Mouse (Mus musculus) thymus, postnatal 10 days (tissue): ENCODE measurements around the gene Usp3.

Source experiments
- DNase-seq, 2 experiments: peaks; one replicate each; pipeline ENCODE4 v3.0.0; 2021; ENCODE audit warnings: low spot score in 2 of 2

The Usp3 gene

DNA sequence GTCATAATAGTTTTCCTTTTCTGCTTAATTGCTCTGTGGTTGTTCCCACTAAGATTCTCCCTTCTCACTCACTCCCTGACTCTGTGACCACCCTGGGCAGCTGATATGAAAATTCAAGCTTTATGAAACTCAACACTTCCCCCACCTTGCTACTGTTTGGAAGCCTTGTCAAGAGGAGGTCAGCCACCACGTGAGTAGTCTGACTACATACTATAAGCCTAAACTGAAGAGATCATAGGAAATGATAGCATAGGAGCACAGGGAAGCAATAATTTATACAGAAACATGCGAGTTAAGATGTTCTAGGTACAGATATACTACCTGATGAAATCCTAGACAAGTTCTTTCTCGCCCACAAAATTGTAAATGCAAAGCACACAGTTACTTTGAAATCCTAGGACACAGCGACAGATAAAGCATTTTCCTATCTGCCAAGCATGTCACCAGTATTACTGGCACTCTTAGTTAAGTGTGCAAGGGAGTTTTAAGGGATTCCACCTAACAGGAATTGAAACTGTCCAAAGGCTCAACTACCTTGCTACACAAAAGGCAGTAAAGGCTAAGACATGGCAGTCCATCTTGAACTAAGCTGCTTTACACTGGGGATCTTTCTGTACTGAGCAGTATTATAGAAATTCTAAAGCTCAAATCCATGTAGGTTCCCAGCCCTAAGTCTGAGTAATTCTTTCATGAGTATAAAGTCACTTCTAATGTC is 20.8 kb downstream of the Usp3 start:
- no peak for DNase-seq

- DNase-seq = no peak
Observed at GRCm38 (mm10) chr9:66562215-66562614, 30.7 kb downstream of the Usp3 start.

DNA sequence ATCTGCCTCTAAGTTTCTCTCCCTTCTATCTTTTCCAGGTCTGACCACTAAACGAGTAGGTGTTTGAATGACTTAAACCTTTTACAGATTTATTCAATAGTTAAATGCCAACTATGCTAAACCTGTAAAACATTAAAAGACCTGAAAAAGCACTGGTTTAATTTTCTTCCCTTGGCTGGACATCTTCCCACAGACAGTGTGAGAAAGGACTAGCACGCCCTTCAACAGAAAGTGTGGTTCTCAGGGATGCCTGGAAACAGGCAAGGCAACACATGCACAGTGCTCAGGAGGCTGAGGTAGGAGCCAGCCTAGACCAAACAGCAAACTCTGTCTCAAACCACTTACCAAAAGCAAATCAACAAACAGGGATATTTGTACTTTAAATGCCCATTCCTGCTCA is 31.4 kb downstream of the Usp3 start:
- no peak for DNase-seq

- DNase-seq = peak; percentile 23 to 32
Observed at GRCm38 (mm10) chr9:66560728-66561127, 32.2 kb downstream of the Usp3 start.

DNA sequence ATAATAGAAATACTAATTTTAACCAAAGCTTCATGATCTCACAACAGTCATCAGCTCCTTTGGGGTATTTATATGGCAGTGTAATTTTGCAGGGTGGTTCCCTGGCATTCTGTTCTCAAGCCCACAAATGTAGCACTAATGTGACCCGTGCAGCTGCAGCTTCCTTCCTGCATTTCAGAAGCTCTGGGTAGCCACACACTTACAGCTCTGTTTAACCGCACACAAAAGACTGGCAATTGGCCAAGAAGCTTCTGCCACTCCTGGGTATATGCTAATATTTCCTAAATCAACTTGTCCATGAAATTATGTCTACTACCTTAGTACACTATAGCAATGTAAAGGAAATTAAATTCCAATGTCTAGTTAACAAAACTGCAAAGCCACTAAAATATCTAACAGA is 32.6 kb downstream of the Usp3 start:
- DNase-seq = peak; percentile 65 to 70

DNA sequence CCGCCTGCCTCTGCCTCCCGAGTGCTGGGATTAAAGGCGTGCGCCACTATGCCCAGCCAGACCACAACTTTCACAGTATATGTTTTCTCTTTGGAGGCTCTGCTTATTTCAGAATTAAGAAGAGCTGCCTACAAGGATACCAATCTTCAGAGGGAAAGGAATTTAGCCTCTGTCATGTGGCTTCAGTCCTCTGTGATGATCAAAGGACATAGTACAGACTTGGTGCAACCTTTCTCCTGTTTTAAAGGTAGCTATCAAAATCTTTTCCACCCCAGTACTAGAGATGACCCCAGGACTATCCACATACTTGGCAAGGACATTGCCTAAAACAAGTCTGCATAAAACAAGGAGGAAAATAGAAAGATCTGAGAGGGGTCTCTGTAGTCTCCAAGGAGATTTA is 34.0 kb downstream of the Usp3 start:
- no peak for DNase-seq

- no peak for DNase-seq
Observed at GRCm38 (mm10) chr9:66542785-66543184, 50.2 kb downstream of the Usp3 start.

DNA sequence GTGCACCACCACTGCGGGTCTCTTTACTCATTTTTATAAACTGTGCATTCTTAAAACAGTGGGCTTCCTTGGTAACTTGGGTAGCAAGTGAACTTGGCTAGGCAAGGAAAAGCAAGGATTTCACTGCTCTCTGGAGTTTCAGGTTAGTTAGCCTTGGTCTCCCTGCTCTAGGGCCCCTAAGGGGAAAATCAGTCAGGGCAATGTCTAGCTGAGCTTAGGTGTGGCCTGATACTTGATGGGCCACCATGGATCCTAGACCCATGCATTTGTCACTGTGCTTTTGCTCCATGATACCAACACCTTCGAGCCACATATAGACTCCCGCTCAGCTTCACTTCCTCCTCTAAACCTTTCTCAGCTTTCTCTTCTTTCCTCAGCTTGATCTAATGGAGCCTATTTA is 71.3 kb downstream of the Usp3 start:
- DNase-seq = no peak

- DNase-seq = no peak
Observed at GRCm38 (mm10) chr9:66520299-66520698, 72.6 kb downstream of the Usp3 start.

DNA sequence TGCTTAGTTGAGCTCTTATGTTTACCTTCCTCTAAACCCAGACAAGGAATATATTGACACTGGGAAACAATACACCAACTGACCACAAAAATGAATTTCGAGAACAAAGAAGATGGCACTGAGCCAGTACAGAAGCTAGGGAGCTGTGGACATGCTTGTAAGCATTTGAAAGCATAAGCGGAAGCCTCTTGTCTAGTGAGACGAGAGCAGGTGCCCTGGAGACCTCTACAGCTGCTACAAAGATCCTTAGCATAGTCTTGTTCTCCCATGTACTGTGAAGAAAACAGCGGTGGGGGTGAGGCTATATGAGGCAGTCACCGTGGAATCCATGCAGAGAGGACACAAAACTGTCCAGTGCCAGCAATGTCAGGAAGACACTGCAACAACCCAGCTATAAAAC is 74.0 kb downstream of the Usp3 start:
- DNase-seq = no peak

- DNase-seq = no peak
Observed at GRCm38 (mm10) chr9:66518251-66518650, 74.7 kb downstream of the Usp3 start.

DNA sequence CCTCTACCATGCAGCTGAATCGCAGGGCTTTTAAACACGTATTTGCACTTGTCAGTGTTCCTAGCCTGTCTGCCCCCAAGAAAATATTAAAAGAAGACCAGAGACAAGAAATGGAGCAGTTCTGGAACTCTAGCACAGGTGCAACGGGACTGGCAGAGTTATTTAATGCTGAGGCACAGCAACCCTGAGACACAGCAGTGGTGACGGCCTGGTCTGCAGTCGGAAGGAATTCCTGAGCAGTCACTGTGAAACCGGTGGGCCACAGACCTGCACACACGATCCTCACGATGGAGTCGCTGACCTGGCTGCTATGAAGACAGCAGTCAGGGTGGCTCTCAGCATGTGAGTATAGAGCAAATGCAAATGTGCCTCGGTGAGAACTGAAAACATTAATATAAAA is 75.2 kb downstream of the Usp3 start:
- no peak for DNase-seq

GRCm38 (mm10) chr9:66516296-66516940 is 76.5 kb downstream of the Usp3 start:
- no peak for DNase-seq

GRCm38 (mm10) chr9:66515680-66516210 is 77.2 kb downstream of the Usp3 start:
- no peak for DNase-seq

- no peak for DNase-seq
Observed at GRCm38 (mm10) chr9:66515115-66515514, 77.8 kb downstream of the Usp3 start.

DNA sequence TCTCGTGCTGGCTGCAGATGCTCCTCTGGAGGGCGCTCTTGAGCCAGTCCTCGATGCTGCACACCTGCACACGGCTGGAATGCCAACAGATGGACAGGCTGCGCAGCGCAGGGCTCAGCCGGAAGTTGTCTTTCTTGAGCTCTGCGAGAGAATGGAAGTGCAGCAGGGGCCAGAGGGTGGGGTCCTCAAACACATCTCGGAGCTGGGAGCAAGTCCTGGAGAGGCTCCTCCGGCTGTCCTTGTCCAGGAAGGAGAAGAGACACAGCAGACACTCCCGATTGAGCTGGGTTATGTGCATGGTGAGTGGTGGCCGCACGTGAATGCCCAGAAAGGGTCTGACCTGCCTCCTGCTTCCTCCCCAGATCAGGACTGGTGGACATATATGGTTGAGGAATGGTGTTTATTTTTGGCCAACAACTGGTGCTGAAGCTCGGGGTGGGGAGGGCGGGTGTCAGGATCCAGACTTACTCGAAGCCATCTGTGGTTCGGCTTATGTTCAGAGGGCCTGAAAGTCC is 78.6 kb downstream of the Usp3 start, which contains the start of gene Fbxl22:
Gene Fbxl22, minus strand, starts transcription at position 338 of the 515 bp plus-strand sequence.
- peak; percentile 28 to 61 for DNase-seq

DNA sequence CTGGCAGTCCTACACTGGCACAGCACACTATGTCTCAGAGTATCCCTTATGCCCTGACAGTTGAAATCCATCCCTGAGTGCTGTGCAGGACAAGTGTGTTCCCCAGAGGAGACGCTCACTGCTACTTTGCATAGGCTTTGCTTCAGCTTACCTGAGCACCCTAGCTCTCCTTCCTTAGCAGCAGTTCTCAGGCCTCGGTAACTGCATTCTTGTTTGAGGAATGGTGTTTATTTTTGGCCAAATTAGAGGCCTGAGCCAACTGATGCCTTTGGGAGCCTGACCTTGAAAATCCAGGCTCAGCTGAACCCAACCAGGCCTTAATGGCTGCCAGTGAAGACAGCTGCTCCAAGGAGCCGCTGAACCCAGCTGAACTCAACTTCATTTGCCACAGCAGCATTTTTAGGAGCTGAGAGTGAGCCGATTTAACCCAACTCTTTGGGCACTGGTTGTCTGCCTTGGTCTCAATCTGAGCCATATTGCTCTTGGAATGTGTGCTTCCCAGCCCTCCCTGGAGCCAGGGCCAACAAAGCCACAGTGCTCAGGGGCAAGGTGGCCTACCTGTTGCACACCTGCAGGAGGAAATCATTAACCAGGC is 79.2 kb downstream of the Usp3 start:
- no peak for DNase-seq

- peak; percentile 18 to 40 for DNase-seq
Observed at GRCm38 (mm10) chr9:66513150-66513549, 79.8 kb downstream of the Usp3 start.

DNA sequence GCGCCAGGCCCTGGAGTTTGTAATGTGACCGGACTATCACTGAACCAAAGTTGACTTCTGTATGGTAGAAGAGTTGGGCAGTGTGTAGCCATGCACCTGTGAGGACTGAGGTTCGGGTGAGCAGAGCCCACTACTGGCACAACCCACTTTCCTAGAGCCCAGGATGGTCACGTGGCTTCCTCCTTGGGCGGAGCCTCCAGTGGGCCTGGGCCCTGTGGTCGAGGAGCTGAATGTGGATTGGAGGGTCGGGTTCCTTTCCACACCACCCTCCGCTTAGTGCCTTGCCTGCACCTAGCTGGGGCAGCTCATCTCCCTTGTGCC is 80.6 kb downstream of the Usp3 start:
- peak; percentile 79 to 85 for DNase-seq

DNA sequence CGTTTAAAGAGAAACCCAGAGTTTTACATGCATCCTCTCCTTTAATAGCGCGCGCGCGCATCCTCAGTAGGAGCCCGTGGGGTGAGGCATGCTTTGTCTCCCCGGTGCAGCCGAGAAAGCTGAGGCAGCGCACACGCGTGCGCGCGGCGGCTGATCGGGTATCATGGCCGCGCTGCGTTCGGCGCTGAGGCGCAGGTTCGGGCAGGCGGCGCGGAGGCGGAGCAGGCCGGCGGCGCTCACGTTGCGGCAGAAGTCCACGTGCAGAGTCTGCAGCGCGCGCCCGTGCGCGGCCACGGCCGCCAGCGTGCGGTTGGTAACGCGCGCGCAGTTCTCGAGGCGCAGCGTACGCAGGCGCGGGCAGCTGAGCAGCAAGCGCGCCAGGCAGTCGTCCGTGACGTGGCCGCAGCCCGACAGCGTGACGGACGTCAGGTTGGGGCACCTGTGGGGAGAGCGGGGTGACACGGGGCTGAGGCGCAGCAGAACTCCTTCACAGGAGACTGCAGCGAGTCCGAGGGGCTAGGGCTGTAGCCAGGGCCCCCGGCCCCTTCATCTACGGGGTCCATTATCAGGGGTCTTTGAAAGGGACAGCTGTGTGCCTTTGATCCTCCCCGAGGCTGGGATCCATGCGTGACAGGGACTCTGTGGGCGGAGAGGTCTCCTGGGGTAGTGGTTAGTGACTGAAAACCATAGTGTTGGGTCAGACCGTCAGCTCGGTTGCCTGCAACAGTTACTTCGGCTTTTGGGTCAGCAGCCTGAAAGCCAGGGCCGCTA is 81.2 kb downstream of the Usp3 start:
- peak; percentile 89 to 90 for DNase-seq

GRCm38 (mm10) chr9:66510944-66511343 is 82.0 kb downstream of the Usp3 start:
- peak in 1 of 2 experiments; percentile 38 for DNase-seq

DNA sequence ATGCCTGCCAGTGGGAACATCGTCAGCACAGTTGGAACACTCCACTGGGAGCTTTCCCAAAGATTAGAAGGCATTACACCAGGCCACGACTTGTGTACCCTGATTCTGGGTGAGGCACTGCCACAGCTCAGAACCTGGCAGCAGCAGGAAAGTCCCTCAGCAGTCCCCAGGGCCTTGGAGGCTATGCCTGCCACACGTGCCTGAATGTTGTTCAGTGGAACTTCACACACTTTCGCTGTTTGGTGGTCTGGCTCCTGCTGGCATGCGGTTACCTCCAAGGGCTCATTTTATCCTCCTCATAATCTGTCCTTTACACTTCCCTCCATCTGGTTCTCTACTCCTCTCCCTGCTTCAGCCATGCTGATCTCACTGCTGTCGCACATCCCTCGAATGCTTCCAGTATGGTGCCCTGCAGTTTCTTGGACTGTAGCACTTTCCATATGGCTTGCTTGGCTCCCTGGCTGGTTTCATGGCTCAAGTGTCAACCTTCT is 82.5 kb downstream of the Usp3 start:
- DNase-seq = no peak
